Mouse (Mus musculus) CH12.LX (cell line): ENCODE data around the gene Ptprd.

ENCODE experiments used
- MXI1 ChIP-seq: IDR thresholded peaks from 2 replicates; pipeline ENCODE4 v1.6.1; 2011; ENCODE audit warnings: mild to moderate bottlenecking, low read depth, low read length, improper control_type of control experiment
- POLR2A ChIP-seq: IDR thresholded peaks from 2 replicates; pipeline ENCODE4 v1.6.1; 2011; ENCODE audit warnings: low read depth, mild to moderate bottlenecking, improper control_type of control experiment, low read length
- ZKSCAN1 ChIP-seq: IDR thresholded peaks from 2 replicates; pipeline ENCODE4 v1.6.1; 2012; ENCODE audit warnings: low read depth, inconsistent platforms, low read length, improper control_type of control experiment, borderline replicate concordance
- ZMIZ1 ChIP-seq: IDR thresholded peaks from 2 replicates; pipeline ENCODE4 v1.6.1; 2012; ENCODE audit warnings: low read depth, mild to moderate bottlenecking, inconsistent platforms, low read length, improper control_type of control experiment

- TF ChIP-seq POLR2A (no peak), ZKSCAN1 (no peak), MXI1 (no peak), ZMIZ1 (no peak)
Measured at GRCm38 (mm10) chr4:76352468-76352867, 1859.3 kb downstream of the Ptprd start.
